Mouse (Mus musculus): ENCODE measurements around the gene Prm3. TPM values are rescaled to one million over a fixed set of nuclear protein-coding genes. Genes with fewer than 3 reads are reported as not detected.

Gene Prm3
- polyA plus RNA-seq, 1 experiment from 2014 or later: not detected

GRCm38 (mm10) chr16:10749824-10750223, 40.9 kb downstream of the Prm3 start:
- H3K9me3 ChIP-seq (replicated peaks; ENCODE audit: control insufficient read depth, low read length): no peaks in the 10 kb centered on the region
- H3K27ac ChIP-seq (ENCODE audit: low read length): peak overlapping the region; percentile 22; the same call in 1 of the 2 replicates
- peak; percentile 60 for ATAC-seq (replicated peaks; ENCODE audit: extremely low read depth, insufficient read depth, low FRiP score)
- peaks cover 19% of the 10 kb centered on the region for H3K4me1 ChIP-seq (ENCODE audit: control insufficient read depth, insufficient read depth, low read length)
- no peaks in the 10 kb centered on the region for H3K27me3 ChIP-seq (ENCODE audit: control insufficient read depth, insufficient read depth, low read length)
- no peaks in the 10 kb centered on the region for H3K36me3 ChIP-seq (ENCODE audit: control insufficient read depth, insufficient read depth)
- H3K4me2 ChIP-seq (ENCODE audit: low read depth, low read length): no peak overlapping the region
- H3K4me3 ChIP-seq (ENCODE audit: low read length): no peak overlapping the region
- H3K9ac ChIP-seq (ENCODE audit: low read length): no peak overlapping the region
- WGBS: 17% methylated on average over 7 of the region's 7 CpGs

- WGBS: 30% methylated on average over 7 of the region's 7 CpGs
- Histone ChIP-seq H3K4me3 (ENCODE audit: low read length) (no peak overlapping the region), H3K9me3 (replicated peaks; ENCODE audit: control insufficient read depth, low read length) (no peaks in the 10 kb centered on the region), H3K36me3 (ENCODE audit: control insufficient read depth, insufficient read depth) (no peaks in the 10 kb centered on the region), H3K4me2 (ENCODE audit: low read depth, low read length) (no peak overlapping the region), H3K9ac (ENCODE audit: low read length) (no peak overlapping the region), H3K27me3 (ENCODE audit: control insufficient read depth, insufficient read depth, low read length) (no peaks in the 10 kb centered on the region), H3K4me1 (ENCODE audit: control insufficient read depth, insufficient read depth, low read length) (peaks cover 19% of the 10 kb centered on the region), H3K27ac (ENCODE audit: low read length) (peak overlapping the region; percentile 22; the same call in 1 of the 2 replicates)
- ATAC-seq (replicated peaks; ENCODE audit: extremely low read depth, insufficient read depth, low FRiP score): 0 out of 2 replicates have a peak, but pooled peaks have one; percentile 21
These were observed 41.5 kb downstream of the Prm3 start for GRCm38 (mm10) chr16:10749226-10749625.

- Histone ChIP-seq H3K4me2 (ENCODE audit: low read depth, low read length) (no peak overlapping the region), H3K27ac (ENCODE audit: low read length) (no peak overlapping the region), H3K9ac (ENCODE audit: low read length) (no peak overlapping the region), H3K27me3 (ENCODE audit: control insufficient read depth, insufficient read depth, low read length) (no peaks in the 10 kb centered on the region), H3K4me3 (ENCODE audit: low read length) (no peak overlapping the region), H3K4me1 (ENCODE audit: control insufficient read depth, insufficient read depth, low read length) (peaks cover 25% of the 10 kb centered on the region), H3K36me3 (ENCODE audit: control insufficient read depth, insufficient read depth) (no peaks in the 10 kb centered on the region), H3K9me3 (replicated peaks; ENCODE audit: control insufficient read depth, low read length) (no peaks in the 10 kb centered on the region)
- 72% methylated on average over 2 of the region's 2 CpGs for WGBS
- ATAC-seq (replicated peaks; ENCODE audit: extremely low read depth, insufficient read depth, low FRiP score): no peak
These were observed 49.6 kb downstream of the Prm3 start for GRCm38 (mm10) chr16:10741082-10741481.

Other genes with a start within 250 kb of the Prm3 start
- 14.0 and 17.5 TPM in 2 replicates for gene Dexi, start 247.9 kb downstream of the Prm3 start, polyA plus RNA-seq (2015; fragmentation: Nextera tagmentation; extraction: Ambion mirVana)
- gene Clec16a, start 245.6 kb downstream of the Prm3 start, polyA plus RNA-seq (2015; fragmentation: Nextera tagmentation; extraction: Ambion mirVana): 30.8 and 32.6 TPM in 2 replicates
- 5.5 and 11.6 TPM in 2 replicates for gene Socs1, start 5.4 kb downstream of the Prm3 start, polyA plus RNA-seq (2015; fragmentation: Nextera tagmentation; extraction: Ambion mirVana)
- 0.47 TPM in 1 of 2 replicates, not detected in the other for gene Tnp2, start 2.3 kb downstream of the Prm3 start, polyA plus RNA-seq (2015; fragmentation: Nextera tagmentation; extraction: Ambion mirVana)
- not detected in 2 replicates for gene Prm2, start 5.2 kb upstream of the Prm3 start, polyA plus RNA-seq (2015; fragmentation: Nextera tagmentation; extraction: Ambion mirVana)
- gene Prm1, start 14.9 kb upstream of the Prm3 start, polyA plus RNA-seq (2015; fragmentation: Nextera tagmentation; extraction: Ambion mirVana): 0.36 and 0.58 TPM in 2 replicates
- not detected in 2 replicates for gene Gm11172, start 22.0 kb upstream of the Prm3 start, polyA plus RNA-seq (2015; fragmentation: Nextera tagmentation; extraction: Ambion mirVana)
- 2.8 and 3.0 TPM in 2 replicates for gene Rmi2, start 44.1 kb upstream of the Prm3 start, polyA plus RNA-seq (2015; fragmentation: Nextera tagmentation; extraction: Ambion mirVana)

Measured in heart, embryonic 16.5 days (tissue).